Mouse (Mus musculus) thymus, postnatal 10 days (tissue): ENCODE data around the gene Stfa3.
"Not testable (repeated sequence)": the region's sequence is repeated elsewhere in the genome, so short reads cannot be mapped to it uniquely, and the experiment has no call there.

Source experiments
- DNase-seq, 2 experiments: peaks; one replicate each; pipeline ENCODE4 v3.0.0; 2021; ENCODE audit warnings: low spot score in 2 of 2

The Stfa3 gene

GRCm38 (mm10) chr16:36455342-36455802 lies at the start of gene Stfa3:
TSS of gene Stfa3 (minus strand) at chr16:36455392.
- DNase-seq = no peak

GRCm38 (mm10) chr16:36502286-36502685 lies 47.1 kb upstream of the Stfa3 start:
- DNase-seq = no peak

GRCm38 (mm10) chr16:36492420-36492819 lies 37.2 kb upstream of the Stfa3 start:
- no peak for DNase-seq

GRCm38 (mm10) chr16:36476866-36477265 lies 21.7 kb upstream of the Stfa3 start:
- DNase-seq = peak in 1 of 2 experiments; percentile 3

GRCm38 (mm10) chr16:36475530-36475929 lies 20.3 kb upstream of the Stfa3 start:
- DNase-seq = no peak

GRCm38 (mm10) chr16:36474849-36475248 lies 19.7 kb upstream of the Stfa3 start:
- no peak for DNase-seq

GRCm38 (mm10) chr16:36473217-36474216 lies 18.3 kb upstream of the Stfa3 start:
- DNase-seq = peak in 1 of 2 experiments; percentile 19

GRCm38 (mm10) chr16:36471066-36471633 lies 16.0 kb upstream of the Stfa3 start:
- no peak for DNase-seq

- no peak for DNase-seq
Observed at GRCm38 (mm10) chr16:36469955-36470478, 14.8 kb upstream of the Stfa3 start.

- DNase-seq = no peak
Observed at GRCm38 (mm10) chr16:36469367-36469766, 14.2 kb upstream of the Stfa3 start.

- DNase-seq = no peak
Observed at GRCm38 (mm10) chr16:36468862-36469261, 13.7 kb upstream of the Stfa3 start.

- no peak for DNase-seq
Observed at GRCm38 (mm10) chr16:36467936-36468335, 12.7 kb upstream of the Stfa3 start.

GRCm38 (mm10) chr16:36465436-36465835 lies 10.2 kb upstream of the Stfa3 start:
- no peak for DNase-seq

- DNase-seq = no peak
Observed at GRCm38 (mm10) chr16:36464076-36464475, 8.9 kb upstream of the Stfa3 start.

GRCm38 (mm10) chr16:36460426-36460825 lies 5.2 kb upstream of the Stfa3 start:
- DNase-seq = no peak

- not testable (repeated sequence) for DNase-seq
Observed at GRCm38 (mm10) chr16:36420979-36421378, 34.2 kb downstream of the Stfa3 start.

GRCm38 (mm10) chr16:36408357-36408756 lies 46.8 kb downstream of the Stfa3 start, which contains the start of gene Stfa2:
TSS of gene Stfa2 (minus strand) at chr16:36408457.
- DNase-seq = no peak
